8 mouse cellular contexts compared by ENCODE assay signal in genomic region chr3:101163160-101163990, GRCm38 (mm10). TPM values are rescaled to one million over a fixed set of nuclear protein-coding genes. Genes with fewer than 3 reads are reported as not detected.
A peak's percentile ranks its signal among the peaks of the same experiment; 100 is the strongest.
DNase-seq lines count a peak whose midpoint lies in the region; ATAC-seq and TF ChIP-seq lines count a peak whose summit lies in the region.

No protein-coding gene starts in this region.

- no peaks in the 10 kb centered on the region for H3K27me3 ChIP-seq in lung, embryonic 14.5 days (ENCODE audit: insufficient read depth, low read length)
- H3K27me3 ChIP-seq in midbrain, embryonic 16.5 days (ENCODE audit: control insufficient read depth, insufficient read depth, low read depth, low read length): no peaks in the 10 kb centered on the region; the same call in 1 of the 2 replicates

- H3K36me3 ChIP-seq in lung, embryonic 14.5 days (ENCODE audit: insufficient read depth): no peaks in the 10 kb centered on the region
- no peaks in the 10 kb centered on the region for H3K36me3 ChIP-seq in midbrain, embryonic 16.5 days (ENCODE audit: control insufficient read depth, insufficient read depth, low read length)

- no peaks in the 10 kb centered on the region for H3K9me3 ChIP-seq in lung, embryonic 14.5 days (ENCODE audit: low read depth, low read length)
- H3K9me3 ChIP-seq in midbrain, embryonic 16.5 days (replicated peaks; ENCODE audit: control insufficient read depth, low read length, poor library complexity, severe bottlenecking): no peaks in the 10 kb centered on the region

- ATAC-seq in lung, embryonic 14.5 days (ENCODE audit: insufficient read depth): peak; percentile 7; the same call in 1 of the 2 replicates
- peak; percentile 73; the same call in 1 of the 2 replicates for ATAC-seq in midbrain, embryonic 16.5 days

- peaks cover 9% of the 10 kb centered on the region for H3K4me1 ChIP-seq in lung, embryonic 14.5 days (ENCODE audit: insufficient read depth)
- peaks cover 17% of the 10 kb centered on the region for H3K4me1 ChIP-seq in midbrain, embryonic 16.5 days (ENCODE audit: control insufficient read depth, insufficient read depth, low read length)

- no peak overlapping the region for H3K4me3 ChIP-seq in lung, embryonic 14.5 days (ENCODE audit: low read depth, low read length)
- no peak overlapping the region for H3K4me3 ChIP-seq in midbrain, embryonic 16.5 days (ENCODE audit: low read depth, low read length)

- 0 out of 2 replicates have a peak, but pooled peaks have one; percentile 20 for TF ChIP-seq CTCF in lung, embryonic 14.5 days (IDR thresholded peaks at IDR 0.05; ENCODE audit: low read depth)

- H3K4me2 ChIP-seq in lung, embryonic 14.5 days: no peak overlapping the region
- H3K4me2 ChIP-seq in midbrain, embryonic 16.5 days (ENCODE audit: low read length): no peak overlapping the region

- WGBS in lung, embryonic 14.5 days: 35% methylated on average over 16 of the region's 16 CpGs
- 38% methylated on average over 16 of the region's 16 CpGs for WGBS in midbrain, embryonic 16.5 days

- peak; percentile 35 to 47 for DNase-seq in cerebellum, postnatal 10 days
- DNase-seq in cerebellum, adult 9-11 months: no peak
- DNase-seq in lung, embryonic 14.5 days: peak; percentile 22
- DNase-seq in lung, postnatal 14 days: no peak
- DNase-seq in embryo, embryonic 10.5 days (ENCODE audit: low spot score): peak; percentile 30
- no peak for DNase-seq in testis, postnatal 10 days (ENCODE audit: low spot score)
- no peak for DNase-seq in cerebellum, postnatal 25 days

- H3K27ac ChIP-seq in lung, embryonic 14.5 days (ENCODE audit: low read depth): no peak overlapping the region
- peak overlapping the region; percentile 58; the same call in 1 of the 2 replicates for H3K27ac ChIP-seq in midbrain, embryonic 16.5 days (ENCODE audit: low read length)

- H3K9ac ChIP-seq in lung, embryonic 14.5 days: no peak overlapping the region
- no peak overlapping the region for H3K9ac ChIP-seq in midbrain, embryonic 16.5 days (ENCODE audit: low read depth, low read length)

RNA-seq across cellular contexts. Expression of gene Ptgfrn, which starts 53.3 kb away (rescaled TPM):
- 7.5 and 7.9 TPM in 2 replicates for polyA plus RNA-seq in lung, embryonic 14.5 days (2014; fragmentation: Nextera tagmentation; extraction: Ambion mirVana)
- polyA plus RNA-seq in midbrain, embryonic 16.5 days (2015; fragmentation: Nextera tagmentation; extraction: Ambion mirVana): 2.6 and 2.9 TPM in 2 replicates

Comparison
In these comparisons a context has a peak if more than half of its experiments do, and no peak if none do; other contexts are left out.
1. DNase-seq: peak in cerebellum, postnatal 10 days (2 of 2), lung, embryonic 14.5 days (single experiment) and embryo, embryonic 10.5 days (single experiment); none in cerebellum, adult 9-11 months (single experiment), lung, postnatal 14 days (single experiment), testis, postnatal 10 days (single experiment) and cerebellum, postnatal 25 days (0 of 2).